Mouse (Mus musculus): ENCODE measurements at regions not wholly inside any gene's neighbourhood (a gene's known extent, or its start where the extent isn't known, plus 50 kb on each side); places are given as distances from the start of the nearest gene placed in this dataset.
A peak's percentile ranks its signal among the peaks of the same experiment; 100 is the strongest.

DNA sequence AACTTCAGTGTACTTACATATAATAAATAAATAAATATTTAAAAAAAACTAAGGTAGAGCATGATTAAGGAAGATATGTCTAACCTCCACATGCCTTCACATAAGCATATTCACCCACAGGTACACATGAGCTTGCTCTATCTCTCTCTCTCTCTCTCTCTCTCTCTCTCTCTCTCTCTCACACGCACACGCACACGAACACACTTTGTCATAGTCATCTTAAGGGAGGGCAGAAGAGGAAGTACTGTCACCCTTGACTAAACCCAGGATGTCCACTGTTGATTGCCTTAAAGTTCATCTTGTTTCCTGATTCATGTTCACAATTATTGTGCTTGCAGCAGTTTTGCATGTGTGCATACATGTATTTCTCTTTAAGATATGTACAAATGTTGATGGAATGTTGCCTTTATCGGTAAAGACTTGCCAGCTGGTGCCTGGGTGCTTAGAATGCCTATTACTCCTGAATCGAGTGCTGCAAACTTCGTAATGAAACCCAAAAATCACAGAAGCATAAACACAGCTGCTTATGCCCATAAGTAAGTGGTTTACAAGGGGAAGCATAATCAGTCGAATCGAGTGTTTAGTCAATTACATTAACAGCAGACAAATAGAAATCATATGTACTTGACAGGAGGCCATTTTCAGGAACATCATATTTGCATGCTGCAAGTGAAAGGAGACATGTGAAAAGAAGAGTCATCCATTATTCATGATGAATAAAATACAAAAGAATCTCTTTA, 84.3 kb downstream of the Tmem168 start:
- TF ChIP-seq POLR2A (IDR thresholded peaks at IDR 0.05; ENCODE audit: borderline replicate concordance, insufficient read depth, low read length) (no peak), CTCF (IDR thresholded peaks at IDR 0.05; ENCODE audit: borderline replicate concordance, insufficient read depth, low read depth, low read length) (no peak)
- WGBS: 70% methylated on average over 8 of the region's 8 CpGs
- DNase-seq: no peak

DNA sequence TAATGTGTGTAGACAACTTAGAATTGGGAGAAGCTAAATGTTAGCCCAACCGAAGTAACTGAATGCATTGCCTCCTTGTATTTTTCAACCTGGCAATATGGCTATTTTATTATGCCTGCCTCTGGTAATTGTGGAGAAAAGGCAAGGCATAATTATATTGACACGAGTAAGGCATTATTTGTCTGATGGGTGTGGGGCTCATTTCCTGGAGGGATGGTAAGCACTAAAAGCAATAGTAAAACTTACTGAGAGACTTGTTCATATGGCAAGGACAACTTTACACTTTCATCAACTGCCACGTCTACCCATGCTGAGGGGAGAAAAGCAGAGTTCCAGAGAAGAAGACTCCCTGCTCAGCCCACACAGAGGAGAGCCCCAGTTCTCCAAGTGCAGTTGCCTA, 93.8 kb downstream of the Tmem168 start:
- H3K4me3 ChIP-seq (replicated peaks; ENCODE audit: insufficient read depth, low read depth, low read length): no peak overlapping the region
- H3K27me3 ChIP-seq (ENCODE audit: control insufficient read depth, insufficient read depth, low read length): no peaks in the 10 kb centered on the region
- H3K27ac ChIP-seq (ENCODE audit: insufficient read depth, low read length): no peak overlapping the region
- 85% methylated on average over 3 of the region's 3 CpGs for WGBS
- no peak for DNase-seq
- TF ChIP-seq CTCF (IDR thresholded peaks at IDR 0.05; ENCODE audit: borderline replicate concordance, insufficient read depth, low read depth, low read length): no peak
- TF ChIP-seq POLR2A (IDR thresholded peaks at IDR 0.05; ENCODE audit: borderline replicate concordance, insufficient read depth, low read length): no peak
- H3K4me1 ChIP-seq (ENCODE audit: control insufficient read depth, insufficient read depth, low read length): no peaks in the 10 kb centered on the region

More for the DNA sequence above, 84.3 kb downstream of the Tmem168 start:
- no peak overlapping the region for H3K27ac ChIP-seq (ENCODE audit: insufficient read depth, low read length)
- H3K4me3 ChIP-seq (replicated peaks; ENCODE audit: insufficient read depth, low read depth, low read length): no peak overlapping the region
- no peaks in the 10 kb centered on the region for H3K4me1 ChIP-seq (ENCODE audit: control insufficient read depth, insufficient read depth, low read length)
- no peaks in the 10 kb centered on the region for H3K27me3 ChIP-seq (ENCODE audit: control insufficient read depth, insufficient read depth, low read length)

DNA sequence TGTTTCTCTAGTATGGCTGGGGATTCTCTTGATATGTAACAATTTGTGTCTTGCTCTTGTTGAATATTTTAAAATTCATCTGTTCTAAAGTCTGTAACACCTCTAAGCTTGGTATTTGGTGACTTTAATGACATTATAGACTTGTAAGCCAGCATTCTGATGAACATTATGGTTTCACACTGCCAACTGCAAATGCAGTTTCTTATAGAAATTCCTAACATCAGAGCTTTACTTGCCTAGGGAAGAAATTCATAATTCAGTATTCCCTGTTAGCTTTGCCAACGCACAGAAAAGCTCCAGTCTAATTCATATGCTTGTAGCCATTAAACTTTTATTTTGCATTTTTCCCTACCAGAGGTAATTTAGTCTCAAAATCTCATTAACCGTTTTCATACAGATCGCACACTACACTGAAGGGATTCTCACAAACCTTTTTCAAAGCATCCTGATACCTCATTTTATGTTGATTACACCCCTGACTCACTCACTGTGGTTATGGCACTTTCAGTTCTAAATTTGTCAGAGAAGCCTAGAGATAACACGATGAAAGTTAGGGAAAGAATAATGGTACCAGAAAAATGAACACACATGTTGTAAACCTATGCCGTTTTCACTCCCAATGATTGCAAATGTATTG, 131.3 kb downstream of the Tmem168 start:
- no peak for TF ChIP-seq CTCF (IDR thresholded peaks at IDR 0.05; ENCODE audit: borderline replicate concordance, insufficient read depth, low read depth, low read length)
- no peak for TF ChIP-seq POLR2A (IDR thresholded peaks at IDR 0.05; ENCODE audit: borderline replicate concordance, insufficient read depth, low read length)
- 98% methylated on average over 5 of the region's 5 CpGs for WGBS
- Histone ChIP-seq H3K4me1 (ENCODE audit: control insufficient read depth, insufficient read depth, low read length) (no peaks in the 10 kb centered on the region), H3K27me3 (ENCODE audit: control insufficient read depth, insufficient read depth, low read length) (no peaks in the 10 kb centered on the region), H3K27ac (ENCODE audit: insufficient read depth, low read length) (no peak overlapping the region), H3K4me3 (replicated peaks; ENCODE audit: insufficient read depth, low read depth, low read length) (no peak overlapping the region)
- no peak for DNase-seq

DNA sequence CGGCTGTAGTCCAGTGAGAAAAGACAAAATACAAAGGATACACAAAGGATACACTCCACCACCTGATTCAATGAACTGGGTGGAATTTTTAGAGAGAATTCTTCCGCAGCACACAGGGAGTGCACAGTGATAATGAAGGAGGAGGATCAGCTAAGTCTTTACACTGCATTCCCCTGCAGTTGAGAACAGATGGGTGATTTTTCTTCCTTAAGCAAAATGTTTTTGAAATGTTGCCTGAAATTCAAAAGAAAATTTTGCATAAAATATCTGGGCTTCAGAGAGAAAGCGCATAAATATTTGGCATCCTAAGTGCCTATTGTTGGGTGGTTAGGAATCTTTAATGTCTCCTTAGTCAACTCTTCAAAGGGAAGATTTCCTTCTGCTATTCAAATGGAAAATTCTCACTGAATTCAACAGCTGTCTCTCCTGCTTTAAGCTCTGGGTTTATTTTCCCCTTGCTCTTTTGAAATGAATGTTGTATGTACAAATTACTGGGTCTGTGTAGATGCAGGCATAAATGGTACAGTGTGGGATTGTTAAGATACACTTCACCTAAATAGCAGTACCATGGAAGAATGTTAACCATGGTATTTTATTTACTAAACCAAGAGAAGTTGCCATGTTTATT, 158.6 kb downstream of the Tmem168 start:
- 61% methylated on average over 3 of the region's 3 CpGs for WGBS
- Histone ChIP-seq H3K4me1 (ENCODE audit: control insufficient read depth, insufficient read depth, low read length) (no peaks in the 10 kb centered on the region), H3K27ac (ENCODE audit: insufficient read depth, low read length) (no peak overlapping the region), H3K4me3 (replicated peaks; ENCODE audit: insufficient read depth, low read depth, low read length) (no peak overlapping the region), H3K27me3 (ENCODE audit: control insufficient read depth, insufficient read depth, low read length) (no peaks in the 10 kb centered on the region)
- TF ChIP-seq POLR2A (IDR thresholded peaks at IDR 0.05; ENCODE audit: borderline replicate concordance, insufficient read depth, low read length): no peak
- no peak for DNase-seq

DNA sequence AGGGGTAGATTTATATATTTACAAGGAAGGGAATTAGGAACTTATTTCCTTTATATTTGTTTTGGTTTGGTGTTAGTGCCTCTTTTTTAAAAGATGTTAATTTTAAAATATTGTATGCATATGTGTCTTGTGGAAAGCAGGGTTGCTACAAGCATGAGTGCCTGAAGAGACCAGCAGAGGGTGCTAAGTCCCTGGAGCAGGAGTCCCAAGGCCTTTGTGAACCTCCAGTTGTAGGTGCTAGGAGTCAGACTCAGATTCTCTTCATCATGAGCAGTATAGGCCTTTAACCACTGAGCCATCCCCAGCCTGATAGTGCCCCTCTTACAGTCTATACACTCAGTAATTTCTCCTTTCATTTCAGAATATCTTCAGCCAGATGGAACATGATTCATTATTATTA, 189.0 kb upstream of the Vwde start:
- TF ChIP-seq CTCF (IDR thresholded peaks at IDR 0.05; ENCODE audit: borderline replicate concordance, insufficient read depth, low read depth, low read length) (peak; percentile 60), POLR2A (IDR thresholded peaks at IDR 0.05; ENCODE audit: borderline replicate concordance, insufficient read depth, low read length) (no peak)
- H3K4me3 ChIP-seq (replicated peaks; ENCODE audit: insufficient read depth, low read depth, low read length): no peak overlapping the region
- DNase-seq: peak; percentile 15 to 25
- no peaks in the 10 kb centered on the region for H3K27me3 ChIP-seq (ENCODE audit: control insufficient read depth, insufficient read depth, low read length)
- no peak overlapping the region for H3K27ac ChIP-seq (ENCODE audit: insufficient read depth, low read length)
- H3K4me1 ChIP-seq (ENCODE audit: control insufficient read depth, insufficient read depth, low read length): no peaks in the 10 kb centered on the region

DNA sequence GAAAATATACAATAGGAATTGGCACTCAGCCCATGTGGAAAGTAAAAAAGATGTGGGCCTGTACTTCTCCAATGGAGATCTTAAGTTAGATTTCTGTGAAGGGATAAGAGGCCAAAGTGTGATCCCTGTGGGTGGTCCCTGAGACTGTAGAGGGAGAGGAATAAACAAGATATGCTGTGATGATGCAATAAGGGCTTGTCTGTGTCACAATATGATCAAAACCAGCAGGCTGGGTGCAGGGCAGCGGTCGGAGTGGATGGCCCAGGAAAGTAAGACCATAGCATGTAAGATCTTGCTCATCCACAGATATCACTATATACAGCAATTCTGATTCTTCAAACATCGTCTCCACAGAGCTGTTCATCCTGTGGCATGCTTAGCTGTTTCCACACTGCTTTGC, 188.3 kb upstream of the Vwde start:
- Histone ChIP-seq H3K4me3 (replicated peaks; ENCODE audit: insufficient read depth, low read depth, low read length) (no peak overlapping the region), H3K27ac (ENCODE audit: insufficient read depth, low read length) (no peak overlapping the region), H3K4me1 (ENCODE audit: control insufficient read depth, insufficient read depth, low read length) (no peaks in the 10 kb centered on the region), H3K27me3 (ENCODE audit: control insufficient read depth, insufficient read depth, low read length) (no peaks in the 10 kb centered on the region)
- DNase-seq: no peak
- no peak for TF ChIP-seq CTCF (IDR thresholded peaks at IDR 0.05; ENCODE audit: borderline replicate concordance, insufficient read depth, low read depth, low read length)
- TF ChIP-seq POLR2A (IDR thresholded peaks at IDR 0.05; ENCODE audit: borderline replicate concordance, insufficient read depth, low read length): no peak
- 91% methylated on average over 3 of the region's 3 CpGs for WGBS

DNA sequence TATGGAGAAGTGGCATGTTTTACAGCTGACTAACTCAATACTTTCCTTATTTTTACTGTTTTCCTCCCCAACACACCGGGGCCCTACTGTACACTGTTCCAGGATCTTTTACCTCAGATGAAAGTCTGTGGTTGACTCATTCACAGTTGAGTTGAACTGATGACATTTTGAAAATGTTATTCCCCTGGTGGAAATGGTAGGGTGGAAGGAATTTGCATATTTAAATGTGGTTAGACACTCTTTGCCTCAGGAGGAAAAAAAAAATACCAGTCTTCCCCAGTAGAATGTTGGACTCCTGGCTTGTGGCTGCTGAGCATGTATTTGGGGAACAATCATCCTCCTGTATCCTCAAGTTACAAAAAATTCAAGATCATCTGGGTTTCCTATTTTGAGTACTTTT, 159.7 kb upstream of the Vwde start:
- DNase-seq: no peak
- no peaks in the 10 kb centered on the region for H3K4me1 ChIP-seq (ENCODE audit: control insufficient read depth, insufficient read depth, low read length)
- H3K27me3 ChIP-seq (ENCODE audit: control insufficient read depth, insufficient read depth, low read length): no peaks in the 10 kb centered on the region
- no peak for TF ChIP-seq POLR2A (IDR thresholded peaks at IDR 0.05; ENCODE audit: borderline replicate concordance, insufficient read depth, low read length)
- TF ChIP-seq CTCF (IDR thresholded peaks at IDR 0.05; ENCODE audit: borderline replicate concordance, insufficient read depth, low read depth, low read length): no peak
- 94% methylated on average over 1 of the region's 1 CpGs for WGBS
- no peak overlapping the region for H3K4me3 ChIP-seq (replicated peaks; ENCODE audit: insufficient read depth, low read depth, low read length)
- H3K27ac ChIP-seq (ENCODE audit: insufficient read depth, low read length): no peak overlapping the region

DNA sequence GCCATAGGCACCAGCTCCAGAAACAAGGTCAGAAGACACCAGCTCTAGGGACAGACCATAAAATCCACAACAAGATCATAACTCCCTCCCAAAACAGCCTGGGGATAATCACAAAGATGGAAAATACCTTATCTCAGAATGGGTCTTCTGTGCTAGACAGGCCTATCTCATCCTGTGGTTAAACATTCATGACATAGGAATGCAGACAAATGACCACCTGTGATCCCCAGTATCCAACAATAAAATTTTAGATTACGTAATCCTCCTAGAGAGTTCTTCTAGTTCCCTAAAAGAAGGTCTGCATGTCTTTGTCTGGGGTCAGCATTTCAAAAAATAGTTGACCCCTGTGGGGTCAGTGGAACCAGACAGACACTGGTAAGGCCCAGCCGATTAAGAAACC, 158.4 kb upstream of the Vwde start:
- 87% methylated on average over 2 of the region's 2 CpGs for WGBS
- no peaks in the 10 kb centered on the region for H3K4me1 ChIP-seq (ENCODE audit: control insufficient read depth, insufficient read depth, low read length)
- H3K27me3 ChIP-seq (ENCODE audit: control insufficient read depth, insufficient read depth, low read length): no peaks in the 10 kb centered on the region
- H3K27ac ChIP-seq (ENCODE audit: insufficient read depth, low read length): no peak overlapping the region
- H3K4me3 ChIP-seq (replicated peaks; ENCODE audit: insufficient read depth, low read depth, low read length): no peak overlapping the region
- no peak for TF ChIP-seq POLR2A (IDR thresholded peaks at IDR 0.05; ENCODE audit: borderline replicate concordance, insufficient read depth, low read length)
- TF ChIP-seq CTCF (IDR thresholded peaks at IDR 0.05; ENCODE audit: borderline replicate concordance, insufficient read depth, low read depth, low read length): no peak
- DNase-seq: no peak

All from cerebellum, adult 2 months (tissue).